8 mouse cellular contexts compared by ENCODE assay signal in the genomic region with DNA sequence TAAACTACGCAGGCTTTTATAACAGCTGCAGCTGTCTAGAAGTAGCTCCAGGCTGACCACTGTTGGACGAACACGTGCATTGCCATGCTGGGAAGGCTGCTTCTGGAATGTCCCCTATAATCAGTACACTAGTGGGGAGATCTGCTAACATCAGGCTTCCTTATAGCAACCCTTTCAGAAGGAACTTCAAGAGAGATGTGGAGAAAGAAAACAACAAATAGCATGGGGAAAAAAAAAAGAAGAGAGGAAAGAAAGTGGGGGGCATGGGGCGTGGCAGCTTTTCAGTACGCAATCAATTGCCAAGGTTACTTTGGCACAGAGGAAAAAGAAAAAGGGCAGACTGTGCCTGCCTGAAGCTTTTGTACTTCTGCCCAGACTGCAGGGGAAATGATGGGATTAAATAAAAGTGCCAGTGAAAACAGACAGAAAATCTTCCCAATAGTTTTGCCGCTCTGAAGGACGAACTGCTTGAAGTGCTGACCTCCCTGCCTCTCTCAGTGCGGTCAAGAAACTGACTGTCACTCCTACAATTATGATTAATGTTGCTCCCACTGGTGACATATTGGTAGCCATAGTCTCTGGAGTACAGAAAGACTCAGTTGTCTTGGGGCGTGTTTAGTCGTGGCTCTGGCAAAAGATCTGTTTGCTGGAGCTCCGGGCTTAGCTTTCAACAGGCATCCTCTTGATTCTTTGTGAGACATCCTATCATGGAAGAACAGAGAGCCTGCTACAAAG.
A peak's percentile ranks its signal among the peaks of the same experiment; 100 is the strongest.
DNase-seq lines count a peak whose midpoint lies in the region; ATAC-seq lines count a peak whose summit lies in the region.

No protein-coding gene starts in this region.

- H3K4me1 ChIP-seq in embryonic facial prominence, embryonic 14.5 days (ENCODE audit: control insufficient read depth, insufficient read depth, low read length): no peaks in the 10 kb centered on the region
- no peaks in the 10 kb centered on the region for H3K4me1 ChIP-seq in hindbrain, embryonic 15.5 days (replicated peaks)
- H3K4me1 ChIP-seq in midbrain, embryonic 12.5 days: no peaks in the 10 kb centered on the region

- no peak overlapping the region for H3K4me3 ChIP-seq in embryonic facial prominence, embryonic 14.5 days (ENCODE audit: low read depth, low read length)
- no peak overlapping the region for H3K4me3 ChIP-seq in hindbrain, embryonic 15.5 days
- H3K4me3 ChIP-seq in midbrain, embryonic 12.5 days: no peak overlapping the region

- 61% methylated on average over 11 of the region's 11 CpGs for WGBS in embryonic facial prominence, embryonic 14.5 days
- WGBS in hindbrain, embryonic 15.5 days: 55% methylated on average over 11 of the region's 11 CpGs
- WGBS in midbrain, embryonic 12.5 days: 44% methylated on average over 11 of the region's 11 CpGs

- intact Hi-C loops in left cerebral cortex, postnatal 14 days (cut with DNase I): no loop called here
- intact Hi-C loops in left cerebral cortex, postnatal 36 days (cut with DNase I): no loop called here

- H3K27me3 ChIP-seq in embryonic facial prominence, embryonic 14.5 days (replicated peaks; ENCODE audit: control insufficient read depth, insufficient read depth, low read length): no peaks in the 10 kb centered on the region
- no peaks in the 10 kb centered on the region for H3K27me3 ChIP-seq in hindbrain, embryonic 15.5 days
- H3K27me3 ChIP-seq in midbrain, embryonic 12.5 days: no peaks in the 10 kb centered on the region

- DNase-seq in left cerebral cortex, postnatal 14 days (ENCODE audit: low spot score in 2 of 2): peak; percentile 17 to 39
- no peak for DNase-seq in left cerebral cortex, postnatal 36 days (ENCODE audit: low spot score in 2 of 2)
- peak; percentile 76 for DNase-seq in embryonic facial prominence, embryonic 14.5 days (ENCODE audit: low spot score)
- no peak for DNase-seq in thymus, postnatal 4 days
- DNase-seq in B cell, adult 2 months: no peak
- DNase-seq in spleen, postnatal 4 days (ENCODE audit: low spot score in 2 of 2): no peak

- H3K9me3 ChIP-seq in embryonic facial prominence, embryonic 14.5 days (ENCODE audit: control insufficient read depth, low read length): no peaks in the 10 kb centered on the region
- no peaks in the 10 kb centered on the region for H3K9me3 ChIP-seq in hindbrain, embryonic 15.5 days
- no peaks in the 10 kb centered on the region for H3K9me3 ChIP-seq in midbrain, embryonic 12.5 days

- H3K4me2 ChIP-seq in embryonic facial prominence, embryonic 14.5 days (ENCODE audit: low read depth, low read length): no peak overlapping the region
- H3K4me2 ChIP-seq in hindbrain, embryonic 15.5 days: peak overlapping the region; percentile 37
- H3K4me2 ChIP-seq in midbrain, embryonic 12.5 days (replicated peaks): no peak overlapping the region

- no peak overlapping the region for H3K9ac ChIP-seq in embryonic facial prominence, embryonic 14.5 days (ENCODE audit: low read depth, low read length)
- no peak overlapping the region for H3K9ac ChIP-seq in hindbrain, embryonic 15.5 days
- no peak overlapping the region for H3K9ac ChIP-seq in midbrain, embryonic 12.5 days (replicated peaks)

- no peak for ATAC-seq in embryonic facial prominence, embryonic 14.5 days (ENCODE audit: low read depth)
- ATAC-seq in hindbrain, embryonic 15.5 days (ENCODE audit: low FRiP score, low read depth): peak; percentile 75
- peak; percentile 66; the same call in 1 of the 2 replicates for ATAC-seq in midbrain, embryonic 12.5 days (ENCODE audit: low FRiP score, low read depth)

- no peak overlapping the region for H3K27ac ChIP-seq in embryonic facial prominence, embryonic 14.5 days (replicated peaks; ENCODE audit: low read depth, low read length)
- no peak overlapping the region for H3K27ac ChIP-seq in hindbrain, embryonic 15.5 days (replicated peaks)
- no peak overlapping the region for H3K27ac ChIP-seq in midbrain, embryonic 12.5 days (replicated peaks)

- no peaks in the 10 kb centered on the region for H3K36me3 ChIP-seq in embryonic facial prominence, embryonic 14.5 days (ENCODE audit: control insufficient read depth, insufficient read depth, low read length)
- no peaks in the 10 kb centered on the region for H3K36me3 ChIP-seq in hindbrain, embryonic 15.5 days
- H3K36me3 ChIP-seq in midbrain, embryonic 12.5 days: no peaks in the 10 kb centered on the region

Comparison
In these comparisons a context has a peak if more than half of its experiments do, and no peak if none do; other contexts are left out.
1. DNase-seq: peak in left cerebral cortex, postnatal 14 days (2 of 2) and embryonic facial prominence, embryonic 14.5 days (single experiment); none in left cerebral cortex, postnatal 36 days (0 of 2), thymus, postnatal 4 days (single experiment), B cell, adult 2 months (0 of 2) and spleen, postnatal 4 days (0 of 2).